Mouse (Mus musculus) gastrocnemius, postnatal 25 days (tissue): ENCODE results near the gene Prickle2. TPM values are rescaled to one million over a fixed set of nuclear protein-coding genes. Genes with fewer than 3 reads are reported as not detected.

Experiments
- DNase-seq: peaks from one replicate; pipeline ENCODE4 v3.0.0; 2022
- long read RNA-seq, 2 experiments: library from polyadenylated mRNA; stranded (forward); transcript quantifications; one replicate each; pipeline ENCODE4 v2.0.0; 2021
- total RNA-seq, 2 experiments: library from RNA; stranded (reverse); gene quantifications; 1 replicate in 1 of 2; 2 replicates in 1 of 2; pipeline ENCODE4 v1.2.3; 2021

The Prickle2 gene
- total RNA-seq: 1 to 10 TPM; 1.8 to 2.4 TPM
- long read RNA-seq, experiment 1: 0 reads
- long read RNA-seq, experiment 2: 0 reads

DNA sequence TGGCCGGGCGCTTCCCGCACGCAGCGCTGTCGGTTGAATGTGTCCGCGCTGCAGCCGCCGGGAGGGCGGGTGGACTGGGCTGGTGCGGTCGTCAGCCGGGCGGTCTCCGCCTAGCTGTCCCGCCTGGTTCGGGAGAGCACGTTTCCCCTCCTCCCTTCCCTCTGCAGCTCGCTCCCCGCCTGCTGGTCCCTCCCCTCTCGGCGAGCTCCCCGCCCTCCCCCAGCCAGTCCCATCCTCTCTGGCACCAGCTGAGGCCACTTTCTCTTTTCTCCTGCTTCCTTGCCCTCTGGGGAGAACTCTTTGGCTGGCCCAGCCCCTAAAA, at the start of gene Prickle2:
Gene Prickle2, minus strand, starts transcription at position 11 of the 322 bp plus-strand sequence.
- peak; percentile 85 for DNase-seq

GRCm38 (mm10) chr6:92752737-92753136, 46.8 kb upstream of the Prickle2 start:
- DNase-seq: no peak

- DNase-seq: peak; percentile 31
Measured at GRCm38 (mm10) chr6:92749420-92749819, 43.5 kb upstream of the Prickle2 start.

DNA sequence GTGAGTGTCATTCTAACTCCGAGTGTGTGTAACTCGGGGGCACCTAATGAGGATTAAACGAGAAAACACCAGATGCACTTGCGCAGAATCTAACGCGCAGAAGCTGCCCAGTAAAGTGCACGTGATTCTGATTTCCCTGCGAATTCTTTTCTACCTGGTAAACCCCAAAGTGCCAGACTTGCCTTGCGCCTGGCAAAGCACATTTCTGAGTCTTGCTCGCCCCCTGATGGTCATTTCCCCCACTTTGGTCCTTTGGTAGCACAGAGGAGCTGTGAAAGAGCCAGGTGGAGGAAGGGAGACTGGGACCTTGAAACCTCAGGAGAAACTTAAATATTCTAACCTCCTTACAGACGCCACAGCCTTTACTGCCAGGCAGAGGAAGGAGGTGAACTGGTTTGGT, 37.6 kb upstream of the Prickle2 start:
- DNase-seq: no peak

GRCm38 (mm10) chr6:92737116-92737515, 31.2 kb upstream of the Prickle2 start:
- DNase-seq: no peak

- DNase-seq: no peak
Measured at GRCm38 (mm10) chr6:92733651-92734050, 27.7 kb upstream of the Prickle2 start.

GRCm38 (mm10) chr6:92728514-92728913, 22.6 kb upstream of the Prickle2 start:
- DNase-seq: no peak

DNA sequence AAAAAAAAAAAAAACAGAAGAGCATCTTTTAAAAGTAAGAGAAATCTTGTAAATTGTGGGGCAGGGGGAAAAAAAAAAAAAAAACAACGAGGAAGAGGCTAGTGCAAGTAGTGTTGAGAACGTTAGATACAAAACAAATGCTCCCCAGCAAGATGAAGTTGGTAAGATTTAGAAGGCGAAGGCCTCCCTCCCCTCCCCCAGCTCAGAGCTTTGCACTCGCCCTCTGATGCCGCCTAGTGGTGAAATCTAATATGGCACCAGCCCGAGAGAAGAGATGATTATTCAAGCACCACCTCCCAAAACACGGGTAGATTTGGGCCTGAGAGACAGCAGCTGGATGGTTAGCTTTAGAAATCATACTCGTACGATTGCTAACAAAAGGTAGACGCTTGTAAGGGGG, 22.1 kb upstream of the Prickle2 start:
- DNase-seq: peak; percentile 54

DNA sequence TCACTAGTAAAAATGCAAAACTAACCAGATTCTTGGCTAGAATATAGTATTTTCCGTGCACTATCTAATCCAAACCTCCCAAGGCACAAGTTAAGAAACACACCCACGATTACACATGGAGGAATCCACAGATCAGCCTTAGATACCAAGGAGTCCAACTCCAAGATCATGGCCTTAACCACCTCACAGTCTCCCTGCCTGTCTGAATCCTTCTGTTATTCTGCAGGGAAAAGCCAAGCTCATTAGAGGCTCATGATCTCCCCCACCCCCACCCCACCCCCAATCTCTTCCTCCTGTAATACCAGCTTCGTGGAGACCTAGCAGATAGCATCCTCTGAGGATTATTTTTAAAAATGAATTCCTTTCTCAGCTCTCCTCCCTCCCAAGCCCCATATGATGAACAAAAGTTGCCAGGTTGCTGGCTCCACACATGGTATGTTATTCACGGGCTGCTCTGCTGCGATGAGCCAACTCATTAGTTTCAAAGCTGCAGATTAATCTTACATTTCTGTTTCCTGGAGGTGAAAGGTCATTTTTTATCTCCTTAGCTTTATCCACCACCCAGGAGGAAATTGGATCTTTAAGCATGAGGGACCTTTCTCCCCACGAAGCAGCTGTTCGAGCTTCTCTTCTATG, 21.5 kb upstream of the Prickle2 start:
- no peak for DNase-seq

DNA sequence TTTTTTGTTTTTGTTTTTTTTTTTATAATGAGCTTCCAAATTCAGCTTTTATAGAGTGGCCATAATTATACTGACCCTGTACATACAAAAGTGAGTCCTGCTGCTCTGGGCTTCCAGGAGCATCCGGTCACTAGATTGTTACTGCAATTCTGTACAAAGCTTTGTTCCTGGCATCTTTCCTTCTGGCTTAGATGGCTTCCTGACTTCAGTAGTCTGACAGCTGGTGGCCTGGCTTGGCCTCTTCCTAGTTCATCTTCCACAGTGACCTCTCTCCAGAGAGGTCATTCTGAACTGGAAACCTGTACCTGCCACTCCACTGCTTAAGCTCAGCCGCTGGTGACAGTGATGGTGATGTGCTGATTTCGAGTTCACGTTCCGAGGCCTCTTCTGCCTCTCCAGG, 20.2 kb upstream of the Prickle2 start:
- peak; percentile 19 for DNase-seq

DNA sequence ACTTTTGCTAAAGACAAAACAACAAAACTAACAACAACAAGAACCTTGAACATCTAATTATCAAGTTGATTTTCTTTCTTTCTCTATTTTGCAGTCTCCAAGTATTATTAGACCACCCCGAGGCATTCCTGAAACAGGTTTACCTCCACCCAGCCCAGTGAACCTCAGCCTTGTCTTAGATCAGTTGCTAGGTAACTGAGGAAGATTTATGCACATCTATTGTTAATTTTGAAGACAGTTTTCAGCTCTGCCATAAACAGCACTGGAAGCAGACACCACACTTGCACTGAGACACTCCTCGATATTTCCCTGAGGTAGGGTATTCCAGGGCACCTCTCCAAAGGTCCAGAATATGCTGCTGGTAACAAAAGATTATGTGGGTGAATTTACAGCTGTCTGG, 18.4 kb upstream of the Prickle2 start:
- no peak for DNase-seq

- DNase-seq: no peak
Measured at GRCm38 (mm10) chr6:92715806-92716205, 9.9 kb upstream of the Prickle2 start.

- no peak for DNase-seq
Measured at GRCm38 (mm10) chr6:92714748-92715147, 8.8 kb upstream of the Prickle2 start.

DNA sequence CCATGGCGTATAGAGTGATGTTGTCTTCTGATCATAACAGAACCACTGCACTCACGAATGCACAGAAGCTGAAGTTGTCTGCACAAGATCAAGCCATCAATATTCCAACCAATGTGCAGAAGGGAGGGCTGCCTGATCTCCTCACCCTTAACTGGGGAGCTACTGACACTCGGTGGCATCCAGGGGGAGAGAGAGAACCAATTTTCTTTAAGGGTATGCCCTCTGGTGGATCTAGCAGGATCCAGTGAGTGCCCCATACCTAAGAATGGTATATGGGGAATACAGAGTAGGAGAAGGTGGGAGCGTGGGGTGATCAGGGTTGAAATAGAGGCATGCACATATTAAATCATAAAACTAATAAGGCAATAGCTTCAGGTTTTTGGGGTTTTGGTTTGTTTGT, 2.2 kb upstream of the Prickle2 start:
- no peak for DNase-seq

- DNase-seq: no peak
Measured at GRCm38 (mm10) chr6:92705353-92706144, 406 bp downstream of the Prickle2 start.

GRCm38 (mm10) chr6:92704810-92705209, 1.1 kb downstream of the Prickle2 start:
- no peak for DNase-seq

- DNase-seq: no peak
Measured at GRCm38 (mm10) chr6:92699491-92700209, 6.3 kb downstream of the Prickle2 start.

GRCm38 (mm10) chr6:92697807-92698206, 8.1 kb downstream of the Prickle2 start:
- no peak for DNase-seq

- no peak for DNase-seq
Measured at GRCm38 (mm10) chr6:92687317-92687716, 18.6 kb downstream of the Prickle2 start.

GRCm38 (mm10) chr6:92674394-92674925, 31.5 kb downstream of the Prickle2 start:
- DNase-seq: no peak

DNA sequence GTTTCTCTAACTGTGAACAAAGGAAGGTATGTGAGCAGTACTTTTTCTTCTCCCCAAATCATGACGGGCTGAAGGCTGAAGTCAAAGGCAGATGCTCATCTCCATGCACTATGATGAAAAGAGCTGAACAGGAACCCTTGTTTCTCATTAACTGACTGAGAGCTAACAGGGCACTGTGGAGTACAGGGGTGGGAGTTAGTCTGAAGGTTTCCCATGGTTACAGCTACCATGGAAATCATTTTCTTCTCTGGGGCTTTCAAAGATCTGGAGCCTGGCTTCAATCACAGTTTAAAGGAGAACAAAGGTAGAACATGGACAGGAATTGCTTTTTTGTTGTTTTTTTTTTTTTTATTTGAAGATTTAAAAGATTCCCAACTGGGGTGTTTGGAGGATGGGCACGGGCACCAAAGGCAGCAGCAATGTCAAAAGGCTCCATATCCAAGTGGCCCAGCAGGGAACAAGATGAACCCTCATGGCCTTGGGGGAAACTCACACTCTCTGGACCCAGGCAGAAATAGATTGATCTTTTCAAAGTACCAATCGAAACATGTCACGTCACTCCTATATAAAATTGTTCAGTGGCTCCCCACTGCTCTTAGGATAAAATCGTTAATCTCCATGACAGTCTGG, 35.3 kb downstream of the Prickle2 start:
- no peak for DNase-seq

DNA sequence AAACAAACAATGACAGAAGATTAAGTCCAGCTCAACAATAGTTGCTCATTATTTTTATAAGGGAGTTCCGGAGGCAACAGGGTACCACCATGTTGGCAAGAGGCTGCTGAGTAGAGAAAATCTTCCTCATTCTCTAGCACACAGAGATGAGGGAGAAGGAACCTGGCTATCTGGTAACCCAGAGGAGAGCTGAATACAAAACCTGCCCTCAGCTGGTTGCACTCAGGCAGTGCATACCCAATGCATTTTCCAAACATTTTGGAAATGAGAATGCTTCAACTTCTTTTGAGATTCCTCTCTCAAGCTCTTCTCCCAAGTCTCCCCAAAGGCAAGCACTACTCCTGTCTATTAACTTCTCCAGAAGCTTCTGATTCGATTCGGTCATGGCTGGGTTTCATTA, 36.3 kb downstream of the Prickle2 start:
- no peak for DNase-seq
